Mouse (Mus musculus) brain, embryonic 14.5 days (tissue): ENCODE results near the gene Gm13283.
"Not testable (repeated sequence)": the region's sequence is repeated elsewhere in the genome, so short reads cannot be mapped to it uniquely, and the experiment has no call there.

Experiments used
- CTCF ChIP-seq: fragments of 200-500 bp; IDR thresholded peaks from 2 replicates; pipeline ENCODE4 v1.5.1; 2012; ENCODE audit warnings: inconsistent platforms, mild to moderate bottlenecking, moderate library complexity, borderline replicate concordance; ENCODE audit not compliant: insufficient read depth, insufficient read length; ENCODE audit errors: extremely low read depth
- POLR2A ChIP-seq: fragments of 200-500 bp; IDR thresholded peaks from 2 replicates; pipeline ENCODE4 v1.6.1; 2012; ENCODE audit warnings: mild to moderate bottlenecking, inconsistent platforms, borderline replicate concordance; ENCODE audit not compliant: poor library complexity, insufficient read depth, insufficient read length, severe bottlenecking; ENCODE audit errors: extremely low read depth

DNA sequence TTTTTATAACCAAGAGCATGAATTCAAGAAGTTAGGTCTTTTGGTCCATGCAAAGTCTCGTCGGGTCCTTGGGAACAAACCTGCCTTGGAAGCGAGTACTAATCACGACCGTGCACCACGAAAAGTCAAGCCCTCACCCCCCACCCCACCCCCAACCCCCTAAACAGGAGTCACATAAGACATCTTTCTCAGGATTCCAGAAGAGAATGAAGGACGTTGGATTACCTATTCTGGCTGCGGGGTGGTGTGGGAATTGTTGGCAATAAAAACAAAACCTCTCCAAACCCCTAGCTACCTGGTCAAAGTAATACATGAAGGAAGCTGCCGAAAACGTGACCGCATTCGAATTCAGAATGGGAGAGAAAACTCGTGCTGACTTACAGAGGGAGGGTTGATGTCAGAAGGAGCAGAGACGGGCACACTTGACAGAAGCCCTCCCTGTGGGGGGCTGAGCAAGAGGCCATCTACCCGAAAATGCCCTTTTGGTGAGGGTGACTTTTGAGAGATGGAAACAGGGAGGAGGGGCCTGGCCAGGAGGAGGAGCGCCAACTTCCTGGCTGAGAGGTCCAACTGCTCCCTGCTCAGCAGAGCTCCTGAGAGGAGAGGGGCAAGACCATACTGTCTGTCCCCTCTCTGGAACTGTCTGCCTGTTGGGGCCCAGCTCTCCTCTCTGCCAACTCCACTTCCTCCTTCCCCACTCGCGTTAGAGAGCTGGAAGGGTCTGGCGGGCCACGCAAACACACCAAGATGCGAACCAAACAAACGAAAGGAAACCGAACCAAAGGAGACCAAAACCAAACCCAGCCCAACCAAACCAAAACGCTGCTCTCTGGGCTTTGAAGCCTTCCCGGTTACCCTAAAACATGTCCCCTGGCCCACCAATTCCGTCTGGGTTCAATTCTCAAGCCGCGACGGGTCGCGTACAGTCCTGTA is 3.1 kb upstream of the Gm13283 start:
- TF ChIP-seq CTCF, POLR2A: not testable (repeated sequence)
